Mouse (Mus musculus) skeletal muscle tissue, adult 2 months (tissue): ENCODE data around the gene Txn2.

Experiments used
- DNase-seq: peaks from one replicate; pipeline ENCODE4 v3.0.0-alpha.2; 2012; ENCODE audit warnings: low read depth, low spot score

Txn2 gene

GRCm38 (mm10) chr15:77928673-77929331 is at the start of gene Txn2:
Gene Txn2 (minus strand): TSS chr15:77929006.
- DNase-seq = peak; percentile 98

GRCm38 (mm10) chr15:77977663-77978062 is 48.9 kb upstream of the Txn2 start:
- no peak for DNase-seq

- no peak for DNase-seq
These were observed 45.5 kb upstream of the Txn2 start for GRCm38 (mm10) chr15:77974165-77974841.

- peak; percentile 96 for DNase-seq
These were observed 41.9 kb upstream of the Txn2 start, which contains the start of gene Eif3d for GRCm38 (mm10) chr15:77970470-77971292. Gene Eif3d (minus strand): TSS chr15:77970813.

- DNase-seq = no peak
These were observed 41.2 kb upstream of the Txn2 start for GRCm38 (mm10) chr15:77969940-77970469.

GRCm38 (mm10) chr15:77965117-77965528 is 36.3 kb upstream of the Txn2 start:
- DNase-seq = no peak

- no peak for DNase-seq
These were observed 33.6 kb upstream of the Txn2 start for GRCm38 (mm10) chr15:77962447-77962846.

- DNase-seq = no peak
These were observed 31.9 kb upstream of the Txn2 start for GRCm38 (mm10) chr15:77960693-77961092.

GRCm38 (mm10) chr15:77958071-77958470 is 29.3 kb upstream of the Txn2 start:
- DNase-seq = no peak

- DNase-seq = no peak
These were observed 28.8 kb upstream of the Txn2 start for GRCm38 (mm10) chr15:77957625-77958024.

- peak; percentile 59 for DNase-seq
These were observed 27.6 kb upstream of the Txn2 start, which contains the start of gene Foxred2 for GRCm38 (mm10) chr15:77956404-77956901. Gene Foxred2 (minus strand): TSS chr15:77956722.

GRCm38 (mm10) chr15:77955440-77956403 is 26.9 kb upstream of the Txn2 start:
- DNase-seq = no peak

- no peak for DNase-seq
These were observed 25.6 kb upstream of the Txn2 start for GRCm38 (mm10) chr15:77954362-77954761.

- no peak for DNase-seq
These were observed 24.1 kb upstream of the Txn2 start for GRCm38 (mm10) chr15:77952921-77953320.

GRCm38 (mm10) chr15:77949061-77949460 is 20.3 kb upstream of the Txn2 start:
- no peak for DNase-seq

- DNase-seq = peak; percentile 65
These were observed 16.9 kb upstream of the Txn2 start for GRCm38 (mm10) chr15:77945711-77946110.

- DNase-seq = no peak
These were observed 12.8 kb upstream of the Txn2 start for GRCm38 (mm10) chr15:77941563-77941962.

- DNase-seq = no peak
These were observed 9.7 kb upstream of the Txn2 start for GRCm38 (mm10) chr15:77938516-77938915.

GRCm38 (mm10) chr15:77935673-77936375 is 7.0 kb upstream of the Txn2 start:
- DNase-seq = no peak

GRCm38 (mm10) chr15:77934968-77935367 is 6.2 kb upstream of the Txn2 start:
- no peak for DNase-seq
